Mouse (Mus musculus) heart, postnatal 14 days (tissue): ENCODE measurements at regions not wholly inside any gene's neighbourhood (a gene's known extent, or its start where the extent isn't known, plus 50 kb on each side); places are given as distances from the start of the nearest gene placed in this dataset.
"Not testable (repeated sequence)": the region's sequence is repeated elsewhere in the genome, so short reads cannot be mapped to it uniquely, and the experiment has no call there.

Source experiments
- DNase-seq, 2 experiments: peaks; one replicate each; pipeline ENCODE4 v3.0.0; 2021 to 2022
- intact Hi-C: fragments of 180-260 bp; cut with DNase I; formaldehyde crosslinking; loops from one replicate; pipeline ENCODE4 v1.15.1; 2025

GRCm38 (mm10) chr12:82056782-82057611, 112.1 kb upstream of the Sipa1l1 start:
- intact Hi-C loops, DNase-seq: not testable (repeated sequence)

GRCm38 (mm10) chr12:82064986-82065385, 104.1 kb upstream of the Sipa1l1 start:
- intact Hi-C loops, result no loop called here
- no peak for DNase-seq

GRCm38 (mm10) chr12:82066860-82067259, 102.3 kb upstream of the Sipa1l1 start:
- DNase-seq, result no peak
- intact Hi-C loops, result no loop called here

GRCm38 (mm10) chr12:82069621-82070020, 99.5 kb upstream of the Sipa1l1 start:
- no peak for DNase-seq
- intact Hi-C loops, result no loop called here

- peak in 1 of 2 experiments; percentile 17 for DNase-seq
- intact Hi-C loops, result no loop called here
These were observed 96.2 kb upstream of the Sipa1l1 start for GRCm38 (mm10) chr12:82072810-82073465.

- intact Hi-C loops, result no loop called here
- DNase-seq, result no peak
These were observed 93.5 kb upstream of the Sipa1l1 start for GRCm38 (mm10) chr12:82075479-82076221.

- intact Hi-C loops, result no loop called here
- DNase-seq, result no peak
These were observed 92.4 kb upstream of the Sipa1l1 start for GRCm38 (mm10) chr12:82076766-82077165.

- intact Hi-C loops, result no loop called here
- no peak for DNase-seq
These were observed 91.2 kb upstream of the Sipa1l1 start for GRCm38 (mm10) chr12:82077945-82078344.

GRCm38 (mm10) chr12:82078740-82079139, 90.4 kb upstream of the Sipa1l1 start:
- no peak for DNase-seq
- intact Hi-C loops, result no loop called here

GRCm38 (mm10) chr12:82080196-82080880, 88.8 kb upstream of the Sipa1l1 start:
- intact Hi-C loops, result no loop called here
- no peak for DNase-seq

GRCm38 (mm10) chr12:82082596-82082995, 86.5 kb upstream of the Sipa1l1 start:
- intact Hi-C loops, DNase-seq: not testable (repeated sequence)

- DNase-seq, result no peak
- intact Hi-C loops, result no loop called here
These were observed 83.2 kb upstream of the Sipa1l1 start for GRCm38 (mm10) chr12:82085771-82086400.

GRCm38 (mm10) chr12:82086441-82086840, 82.7 kb upstream of the Sipa1l1 start:
- intact Hi-C loops, result no loop called here
- DNase-seq, result no peak

GRCm38 (mm10) chr12:82089288-82089687, 79.8 kb upstream of the Sipa1l1 start:
- intact Hi-C loops, result no loop called here
- DNase-seq, result no peak

- intact Hi-C loops, result no loop called here
- DNase-seq, result no peak
These were observed 75.8 kb upstream of the Sipa1l1 start for GRCm38 (mm10) chr12:82093317-82093716.

- intact Hi-C loops, result no loop called here
- DNase-seq, result no peak
These were observed 73.7 kb upstream of the Sipa1l1 start for GRCm38 (mm10) chr12:82095396-82095795.

GRCm38 (mm10) chr12:82097126-82097525, 72.0 kb upstream of the Sipa1l1 start:
- intact Hi-C loops, result no loop called here
- DNase-seq, result no peak

- intact Hi-C loops, result no loop called here
- no peak for DNase-seq
These were observed 71.5 kb upstream of the Sipa1l1 start for GRCm38 (mm10) chr12:82097620-82098019.

- intact Hi-C loops, result no loop called here
- no peak for DNase-seq
These were observed 64.9 kb upstream of the Sipa1l1 start for GRCm38 (mm10) chr12:82104211-82104610.
